Mouse (Mus musculus) CH12.LX (cell line): ENCODE data around the gene Zdhhc24. TPM values are rescaled to one million over a fixed set of nuclear protein-coding genes. Genes with fewer than 3 reads are reported as not detected.

Source experiments
- DNase-seq: peaks from one replicate; pipeline ENCODE4 v3.0.0-alpha.2; 2013; ENCODE audit errors: extremely low read depth
- H3K27ac ChIP-seq: 2 replicates; pipeline ENCODE4 v1.5.1; 2012; ENCODE audit warnings: low read depth, mild to moderate bottlenecking, control low read depth, moderate library complexity; ENCODE audit not compliant: insufficient read depth
- H3K27me3 ChIP-seq: replicated peaks from 2 replicates; pipeline ENCODE3; 2012; ENCODE audit warnings: inconsistent platforms
- H3K36me3 ChIP-seq, 2 experiments: replicated peaks in 1 of 2; 2 replicates each; pipeline versions ENCODE3 to v1.6.1; 2012; ENCODE audit warnings: inconsistent platforms in 1 of 2, low read length in 1 of 2, mild to moderate bottlenecking in 1 of 2, mixed read lengths in 1 of 2, moderate library complexity in 1 of 2; ENCODE audit not compliant: control insufficient read depth in 1 of 2, insufficient read depth in 1 of 2
- H3K4me1 ChIP-seq, 2 experiments: 2 replicates each; pipeline ENCODE4 v1.6.1; 2012; ENCODE audit warnings: inconsistent platforms in 1 of 2, moderate library complexity in 1 of 2; ENCODE audit not compliant: insufficient read depth in 2 of 2, control insufficient read depth in 1 of 2
- H3K4me2 ChIP-seq: 2 replicates; pipeline ENCODE4 v1.6.1; 2012; ENCODE audit warnings: low read depth, mild to moderate bottlenecking, control low read depth; ENCODE audit not compliant: poor library complexity, insufficient read depth, severe bottlenecking
- H3K4me3 ChIP-seq, 3 experiments: fragments of 150-350 bp in 1 of 3; sonication (generic) in 1 of 3; replicated peaks in 1 of 3; 2 replicates each; pipeline versions ENCODE3 to v1.5.1; 2011 to 2012; ENCODE audit warnings: low read depth in 2 of 3, low read length in 2 of 3, mild to moderate bottlenecking in 2 of 3, moderate library complexity in 2 of 3, control low read depth in 1 of 3, improper control_type of control experiment in 1 of 3, inconsistent platforms in 1 of 3, mixed read lengths in 1 of 3; ENCODE audit not compliant: poor library complexity in 1 of 3
- H3K79me2 ChIP-seq: replicated peaks from 2 replicates; pipeline ENCODE4 v1.6.1; 2012; ENCODE audit warnings: mild to moderate bottlenecking, moderate library complexity; ENCODE audit not compliant: control insufficient read depth, poor library complexity, insufficient read depth, severe bottlenecking; ENCODE audit errors: extremely low read depth
- H3K9ac ChIP-seq: 2 replicates; pipeline ENCODE4 v1.6.1; 2012; ENCODE audit warnings: low read depth, mild to moderate bottlenecking, control low read depth, moderate library complexity; ENCODE audit not compliant: insufficient read depth
- H3K9me3 ChIP-seq: replicated peaks from 2 replicates; pipeline ENCODE3; 2012; ENCODE audit warnings: low read length, inconsistent platforms, mixed read lengths
- CHD1 ChIP-seq: IDR thresholded peaks from 2 replicates; pipeline ENCODE4 v1.6.1; 2012; ENCODE audit warnings: low read depth, low read length, improper control_type of control experiment, inconsistent platforms
- CTCF ChIP-seq, 2 experiments: IDR thresholded peaks in 1 of 2; conservative IDR thresholded peaks in 1 of 2; 2 replicates each; pipeline ENCODE4 v1.5.1; 2011 to 2012; ENCODE audit warnings: low read depth in 2 of 2, low read length in 2 of 2, improper control_type of control experiment in 1 of 2, inconsistent platforms in 1 of 2, mild to moderate bottlenecking in 1 of 2, moderate library complexity in 1 of 2
- E2F4 ChIP-seq: IDR thresholded peaks from 2 replicates; pipeline ENCODE4 v1.6.1; 2011; ENCODE audit warnings: low read depth, low read length, improper control_type of control experiment; ENCODE audit not compliant: insufficient replicate concordance
- MAZ ChIP-seq: IDR thresholded peaks from 2 replicates; pipeline ENCODE4 v1.6.1; 2012; ENCODE audit warnings: low read depth, mild to moderate bottlenecking, inconsistent platforms, low read length, improper control_type of control experiment, moderate library complexity
- MYC ChIP-seq: IDR thresholded peaks from 2 replicates; pipeline ENCODE4 v1.6.1; 2011; ENCODE audit warnings: low read depth, mild to moderate bottlenecking, improper control_type of control experiment, low read length
- POLR2AphosphoS2 ChIP-seq: IDR thresholded peaks from 2 replicates; pipeline ENCODE4 v1.6.1; 2011; ENCODE audit warnings: low read depth, low read length, improper control_type of control experiment
- TBP ChIP-seq: conservative IDR thresholded peaks from 2 replicates; pipeline ENCODE4 v1.6.1; 2011; ENCODE audit warnings: low read depth, low read length, improper control_type of control experiment
- USF1 ChIP-seq: IDR thresholded peaks from 2 replicates; pipeline ENCODE4 v1.6.1; 2014; ENCODE audit warnings: low read depth, mild to moderate bottlenecking, inconsistent platforms, low read length, improper control_type of control experiment
- ZC3H11A ChIP-seq: IDR thresholded peaks from 2 replicates; pipeline ENCODE4 v1.6.1; 2012; ENCODE audit warnings: low read depth, mild to moderate bottlenecking, inconsistent platforms, low read length, improper control_type of control experiment
- ZNF384 ChIP-seq: IDR thresholded peaks from 2 replicates; pipeline ENCODE4 v1.6.1; 2012; ENCODE audit warnings: low read depth, low read length, improper control_type of control experiment, inconsistent platforms
- dilution Hi-C: fragments of 300-500 bp; cut with MboI; formaldehyde crosslinking; loops from 2 replicates; pipeline ENCODE4 v1.14.3; 2020; ENCODE audit warnings: low sequenced_read_pairs; ENCODE audit not compliant: extremely low pct_unique_long_range_greater_than_20kb, extremely low pct_ligation_motif_present
- in situ Hi-C: fragments of 300-500 bp; cut with MboI; formaldehyde crosslinking; loops from 3 replicates; pipeline ENCODE4 v1.14.3; 2019; ENCODE audit warnings: low sequenced_read_pairs, low pct_ligation_motif_present, low pct_unique_long_range_greater_than_20kb, mixed read lengths
- polyA plus RNA-seq: library from polyadenylated mRNA; unstranded; fragments of >175 nt; gene quantifications from 2 replicates; pipeline ENCODE4 v1.2.1, GENCODE M21; 2012; ENCODE audit warnings: low read depth; ENCODE audit not compliant: insufficient read length
- total RNA-seq, 2 experiments: library from RNA; depleted of rRNA; stranded (reverse); fragments of 300-350 nt in 1 of 2; fragments of >200 nt in 1 of 2; gene quantifications; 2 replicates each; pipeline ENCODE4 v1.2.3; 2012 to 2014

Zdhhc24 gene
- total and polyA plus RNA-seq, 3 experiments: 5.0 to 8.0 (median 5.0) TPM

DNA sequence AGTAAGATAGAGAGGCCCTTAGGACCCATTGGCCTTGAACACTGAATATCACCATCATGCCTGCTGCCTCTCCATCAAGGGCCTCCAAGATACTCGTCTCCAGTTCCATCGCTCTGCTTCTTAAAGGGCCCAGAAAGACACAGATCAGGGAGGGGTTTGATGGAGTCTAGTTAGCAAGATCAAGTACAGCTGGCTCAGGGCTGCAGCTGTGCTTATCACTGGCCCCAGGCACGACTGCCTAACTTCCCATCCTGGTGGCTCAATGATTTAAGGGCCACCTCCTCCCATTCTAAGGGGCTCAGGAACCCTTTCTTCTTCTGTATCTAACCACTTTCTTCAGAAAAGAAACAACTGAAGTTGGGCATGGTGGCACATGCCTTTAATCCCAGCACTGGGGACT lies 13.3 kb downstream of the Zdhhc24 start:
- no peaks in the 10 kb centered on the region for H3K4me1 ChIP-seq

DNA sequence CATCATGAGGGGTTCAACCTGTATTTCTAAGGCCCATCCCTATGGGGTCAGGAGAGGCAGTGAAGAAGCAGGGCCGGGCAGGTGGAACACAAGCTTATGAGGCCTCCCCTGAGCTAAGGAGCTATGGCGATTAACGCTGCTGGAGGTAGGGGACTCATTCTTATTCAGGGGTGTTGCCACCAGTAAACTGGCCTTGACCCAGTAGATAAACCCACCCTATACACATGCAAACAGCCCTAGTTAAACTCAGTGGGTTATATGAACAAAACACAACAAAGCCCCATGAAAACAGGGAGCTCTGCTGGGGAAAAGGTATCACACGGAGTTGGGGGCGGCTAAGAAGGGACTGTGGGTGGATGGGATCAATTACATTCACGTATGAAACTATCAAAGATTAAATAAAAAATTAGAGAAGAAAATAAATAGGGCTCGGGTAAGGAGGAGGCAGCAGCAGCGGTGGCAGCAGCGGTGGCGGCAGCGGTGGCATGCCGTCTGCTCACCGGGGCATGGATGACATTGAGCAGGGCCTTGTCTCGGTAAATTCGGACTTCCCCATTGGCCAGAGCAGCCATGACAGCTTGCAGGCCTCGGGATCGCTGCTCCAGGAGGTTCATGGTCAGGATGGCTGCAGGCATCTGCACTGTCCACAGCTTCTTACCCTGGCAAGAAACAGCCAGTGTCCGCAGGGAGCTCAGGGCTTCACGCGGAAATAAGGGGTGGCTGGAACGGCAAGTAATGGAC lies 18.5 kb downstream of the Zdhhc24 start:
- no peaks in the 10 kb centered on the region for H3K27me3 ChIP-seq
- no peak for TF ChIP-seq USF1
- TF ChIP-seq ZNF384: no peak
- TF ChIP-seq TBP: no peak
- no peak for TF ChIP-seq MYC
- TF ChIP-seq, all 38 proteins: peak for 0
- no peak overlapping the region for H3K4me3 ChIP-seq
- H3K9ac ChIP-seq: no peak overlapping the region
- H3K4me1 ChIP-seq: no peaks in the 10 kb centered on the region
- in situ Hi-C loops (no loop called here), dilution Hi-C loops (no loop called here)
- H3K9me3 ChIP-seq: no peaks in the 10 kb centered on the region
- H3K79me2 ChIP-seq: no peaks in the 10 kb centered on the region
- H3K4me2 ChIP-seq: no peak overlapping the region
- H3K27ac ChIP-seq: no peak overlapping the region
- DNase-seq: no peak
- peaks cover 0 to 37% of the 10 kb centered on the region in 2 experiments for H3K36me3 ChIP-seq

More for the DNA sequence above, 13.3 kb downstream of the Zdhhc24 start:
- TF ChIP-seq MAZ (no peak), POLR2AphosphoS2 (no peak), ZC3H11A (no peak), CHD1 (no peak)
- TF ChIP-seq, all 38 proteins: peak for 0
- Histone ChIP-seq H3K4me3 (no peak overlapping the region), H3K36me3 (peaks cover 0 to 49% of the 10 kb centered on the region in 2 experiments), H3K9ac (no peak overlapping the region), H3K4me2 (no peak overlapping the region), H3K9me3 (no peaks in the 10 kb centered on the region), H3K27ac (no peak overlapping the region), H3K27me3 (no peaks in the 10 kb centered on the region), H3K79me2 (no peaks in the 10 kb centered on the region)
- in situ Hi-C loops (no loop called here), dilution Hi-C loops (no loop called here)
- DNase-seq: no peak

- in situ Hi-C loops (no loop called here), dilution Hi-C loops (no loop called here)
- H3K4me3 ChIP-seq: no peak overlapping the region
- H3K9ac ChIP-seq: no peak overlapping the region
- no peak for DNase-seq
- H3K27me3 ChIP-seq: no peaks in the 10 kb centered on the region
- no peaks in the 10 kb centered on the region for H3K9me3 ChIP-seq
- TF ChIP-seq E2F4 (no peak), MYC (no peak), CTCF (conservative IDR thresholded peaks at IDR 0.05 in 1 of 2, IDR thresholded peaks at IDR 0.05 in 1 of 2; ENCODE audit: low read depth in 2 of 2, low read length in 2 of 2) (no peak)
- H3K27ac ChIP-seq: no peak overlapping the region
- H3K4me2 ChIP-seq: no peak overlapping the region
- H3K79me2 ChIP-seq: no peaks in the 10 kb centered on the region
- H3K36me3 ChIP-seq: peaks cover 0 to 40% of the 10 kb centered on the region in 2 experiments
- H3K4me1 ChIP-seq: no peaks in the 10 kb centered on the region
Measured at GRCm38 (mm10) chr19:4898972-4899371, 20.5 kb downstream of the Zdhhc24 start.
